Mouse (Mus musculus): Measurements from ENCODE around the gene Mrps23. TPM values are rescaled to one million over a fixed set of nuclear protein-coding genes. Genes with fewer than 3 reads are reported as not detected.
A peak's percentile ranks its signal among the peaks of the same experiment; 100 is the strongest.
"Not testable (repeated sequence)": the region's sequence is repeated elsewhere in the genome, so short reads cannot be mapped to it uniquely, and the experiment has no call there.

Mrps23 gene
- polyA plus RNA-seq, 1 experiment from 2014 or later = 63.9 TPM

- H3K27ac ChIP-seq (ENCODE audit: low read length) = peak overlapping the region; percentile 62
- H3K4me1 ChIP-seq (ENCODE audit: control insufficient read depth, insufficient read depth, low read length) = peaks cover 26% of the 10 kb centered on the region
- 12% methylated on average over 25 of the region's 25 CpGs for WGBS
- H3K36me3 ChIP-seq (ENCODE audit: control insufficient read depth, insufficient read depth, low read length) = no peaks in the 10 kb centered on the region
- H3K27me3 ChIP-seq (replicated peaks; ENCODE audit: control insufficient read depth, insufficient read depth, low read length) = peaks cover 13% of the 10 kb centered on the region
- peak overlapping the region; percentile 51 for H3K9ac ChIP-seq (ENCODE audit: low read depth, low read length)
- ATAC-seq = peak; percentile 94
- H3K4me2 ChIP-seq (ENCODE audit: low read depth, low read length) = peak overlapping the region; percentile 54
- peak overlapping the region; percentile 32 for H3K4me3 ChIP-seq (ENCODE audit: low read length)
- no peaks in the 10 kb centered on the region for H3K9me3 ChIP-seq (ENCODE audit: control insufficient read depth, low read length)
Observed at GRCm38 (mm10) chr11:88187417-88188133, 16.6 kb upstream of the Mrps23 start.

- H3K27ac ChIP-seq (ENCODE audit: low read length) = peak overlapping the region; percentile 62
- ATAC-seq = no peak
- peak overlapping the region; percentile 51; the same call in 1 of the 2 replicates for H3K9ac ChIP-seq (ENCODE audit: low read depth, low read length)
- peaks cover 15% of the 10 kb centered on the region for H3K27me3 ChIP-seq (replicated peaks; ENCODE audit: control insufficient read depth, insufficient read depth, low read length)
- H3K4me1 ChIP-seq (ENCODE audit: control insufficient read depth, insufficient read depth, low read length) = peaks cover 30% of the 10 kb centered on the region
- WGBS = 58% methylated on average over 8 of the region's 8 CpGs
- peak overlapping the region; percentile 54; the same call in 1 of the 2 replicates for H3K4me2 ChIP-seq (ENCODE audit: low read depth, low read length)
- no peak overlapping the region for H3K4me3 ChIP-seq (ENCODE audit: low read length)
- H3K36me3 ChIP-seq (ENCODE audit: control insufficient read depth, insufficient read depth, low read length) = no peaks in the 10 kb centered on the region
- no peaks in the 10 kb centered on the region for H3K9me3 ChIP-seq (ENCODE audit: control insufficient read depth, low read length)
Observed at GRCm38 (mm10) chr11:88188216-88188615, 16.0 kb upstream of the Mrps23 start.

- no peak overlapping the region for H3K9ac ChIP-seq (ENCODE audit: low read depth, low read length)
- WGBS = 88% methylated on average over 7 of the region's 7 CpGs
- no peak overlapping the region for H3K4me2 ChIP-seq (ENCODE audit: low read depth, low read length)
- no peak overlapping the region for H3K27ac ChIP-seq (ENCODE audit: low read length)
- no peaks in the 10 kb centered on the region for H3K9me3 ChIP-seq (ENCODE audit: control insufficient read depth, low read length)
- no peak for ATAC-seq
- peaks cover 33% of the 10 kb centered on the region for H3K4me1 ChIP-seq (ENCODE audit: control insufficient read depth, insufficient read depth, low read length)
- no peaks in the 10 kb centered on the region for H3K36me3 ChIP-seq (ENCODE audit: control insufficient read depth, insufficient read depth, low read length)
- H3K4me3 ChIP-seq (ENCODE audit: low read length) = no peak overlapping the region
- H3K27me3 ChIP-seq (replicated peaks; ENCODE audit: control insufficient read depth, insufficient read depth, low read length) = peaks cover 19% of the 10 kb centered on the region
Observed at GRCm38 (mm10) chr11:88188635-88189034, 15.6 kb upstream of the Mrps23 start.

- 13% methylated on average over 4 of the region's 4 CpGs for WGBS
- H3K27me3 ChIP-seq (replicated peaks; ENCODE audit: control insufficient read depth, insufficient read depth, low read length) = peaks cover 19% of the 10 kb centered on the region
- H3K4me3 ChIP-seq (ENCODE audit: low read length) = no peak overlapping the region
- H3K36me3 ChIP-seq (ENCODE audit: control insufficient read depth, insufficient read depth, low read length) = no peaks in the 10 kb centered on the region
- peak; percentile 41; the same call in 1 of the 2 replicates for ATAC-seq
- H3K4me2 ChIP-seq (ENCODE audit: low read depth, low read length) = no peak overlapping the region
- peaks cover 34% of the 10 kb centered on the region for H3K4me1 ChIP-seq (ENCODE audit: control insufficient read depth, insufficient read depth, low read length)
- 0 out of 2 replicates have a peak overlapping the region, but pooled peaks have one; percentile 24 for H3K9ac ChIP-seq (ENCODE audit: low read depth, low read length)
- no peaks in the 10 kb centered on the region for H3K9me3 ChIP-seq (ENCODE audit: control insufficient read depth, low read length)
- no peak overlapping the region for H3K27ac ChIP-seq (ENCODE audit: low read length)
Observed at GRCm38 (mm10) chr11:88192595-88192994, 11.6 kb upstream of the Mrps23 start.

- Histone ChIP-seq H3K4me1 (ENCODE audit: control insufficient read depth, insufficient read depth, low read length) (peaks cover 30% of the 10 kb centered on the region), H3K9me3 (ENCODE audit: control insufficient read depth, low read length) (no peaks in the 10 kb centered on the region), H3K9ac (ENCODE audit: low read depth, low read length) (peak overlapping the region; percentile 40; the same call in 1 of the 2 replicates), H3K27ac (ENCODE audit: low read length) (no peak overlapping the region), H3K4me3 (ENCODE audit: low read length) (peak overlapping the region; percentile 24; the same call in 1 of the 2 replicates), H3K4me2 (ENCODE audit: low read depth, low read length) (peak overlapping the region; percentile 44), H3K36me3 (ENCODE audit: control insufficient read depth, insufficient read depth, low read length) (no peaks in the 10 kb centered on the region), H3K27me3 (replicated peaks; ENCODE audit: control insufficient read depth, insufficient read depth, low read length) (peaks cover 19% of the 10 kb centered on the region)
- ATAC-seq = no peak
- WGBS = 13% methylated on average over 34 of the region's 34 CpGs
Observed at GRCm38 (mm10) chr11:88193098-88193823, 10.9 kb upstream of the Mrps23 start.

GRCm38 (mm10) chr11:88193824-88194696 lies 10.1 kb upstream of the Mrps23 start:
- H3K9ac ChIP-seq (ENCODE audit: low read depth, low read length) = peak overlapping the region; percentile 40; the same call in 1 of the 2 replicates
- WGBS = 23% methylated on average over 29 of the region's 29 CpGs
- peak overlapping the region; percentile 44 for H3K4me2 ChIP-seq (ENCODE audit: low read depth, low read length)
- no peaks in the 10 kb centered on the region for H3K9me3 ChIP-seq (ENCODE audit: control insufficient read depth, low read length)
- peaks cover 30% of the 10 kb centered on the region for H3K4me1 ChIP-seq (ENCODE audit: control insufficient read depth, insufficient read depth, low read length)
- peak overlapping the region; percentile 24; the same call in 1 of the 2 replicates for H3K4me3 ChIP-seq (ENCODE audit: low read length)
- H3K27me3 ChIP-seq (replicated peaks; ENCODE audit: control insufficient read depth, insufficient read depth, low read length) = peaks cover 19% of the 10 kb centered on the region
- no peak overlapping the region for H3K27ac ChIP-seq (ENCODE audit: low read length)
- no peaks in the 10 kb centered on the region for H3K36me3 ChIP-seq (ENCODE audit: control insufficient read depth, insufficient read depth, low read length)
- 0 out of 2 replicates have a peak, but pooled peaks have one; percentile 19 for ATAC-seq

- H3K9ac ChIP-seq (ENCODE audit: low read depth, low read length) = not testable (repeated sequence)
- 90% methylated on average over 3 of the region's 3 CpGs for WGBS
Observed at GRCm38 (mm10) chr11:88195699-88196098, 8.5 kb upstream of the Mrps23 start.

GRCm38 (mm10) chr11:88197153-88197576 lies 7.0 kb upstream of the Mrps23 start:
- WGBS = 5% methylated on average over 2 of the region's 2 CpGs
- no peaks in the 10 kb centered on the region for H3K9me3 ChIP-seq (ENCODE audit: control insufficient read depth, low read length)
- peaks cover 9% of the 10 kb centered on the region for H3K27me3 ChIP-seq (replicated peaks; ENCODE audit: control insufficient read depth, insufficient read depth, low read length)
- no peak overlapping the region for H3K4me2 ChIP-seq (ENCODE audit: low read depth, low read length)
- ATAC-seq = peak; percentile 30; the same call in 1 of the 2 replicates
- H3K9ac ChIP-seq (ENCODE audit: low read depth, low read length) = no peak overlapping the region
- no peak overlapping the region for H3K4me3 ChIP-seq (ENCODE audit: low read length)
- H3K27ac ChIP-seq (ENCODE audit: low read length) = no peak overlapping the region
- H3K4me1 ChIP-seq (ENCODE audit: control insufficient read depth, insufficient read depth, low read length) = peaks cover 28% of the 10 kb centered on the region
- no peaks in the 10 kb centered on the region for H3K36me3 ChIP-seq (ENCODE audit: control insufficient read depth, insufficient read depth, low read length)

More at GRCm38 (mm10) chr11:88195699-88196098, 8.5 kb upstream of the Mrps23 start:
- peaks cover 19% of the 10 kb centered on the region for H3K27me3 ChIP-seq (replicated peaks; ENCODE audit: control insufficient read depth, insufficient read depth, low read length)
- H3K4me3 ChIP-seq (ENCODE audit: low read length); H3K36me3 ChIP-seq (ENCODE audit: control insufficient read depth, insufficient read depth, low read length); H3K9me3 ChIP-seq (ENCODE audit: control insufficient read depth, low read length); H3K27ac ChIP-seq (ENCODE audit: low read length); ATAC-seq; H3K4me2 ChIP-seq (ENCODE audit: low read depth, low read length): not testable (repeated sequence)
- peaks cover 30% of the 10 kb centered on the region for H3K4me1 ChIP-seq (ENCODE audit: control insufficient read depth, insufficient read depth, low read length)
